Mouse (Mus musculus) embryonic facial prominence, embryonic 15.5 days (tissue): Measurements from ENCODE around the gene Cachd1. TPM values are rescaled to one million over a fixed set of nuclear protein-coding genes. Genes with fewer than 3 reads are reported as not detected.

Source experiments
- ATAC-seq: fragments of 200-750 bp; cut with Nextera tagmentation; 2 replicates; pipeline ENCODE4 v1.8.0; 2017; ENCODE audit warnings: low read depth, moderate TSS enrichment; ENCODE audit not compliant: insufficient number of reproducible peaks, low FRiP score, low TSS enrichment
- H3K27ac ChIP-seq: fragments of 300-500 bp; sonication (generic); replicated peaks from 2 replicates; pipeline ENCODE4 v1.5.1; 2015; ENCODE audit warnings: mild to moderate bottlenecking, inconsistent platforms
- H3K27me3 ChIP-seq: fragments of 300-500 bp; sonication (generic); 2 replicates; pipeline ENCODE4 v1.6.1; 2015; ENCODE audit warnings: inconsistent platforms
- H3K36me3 ChIP-seq: fragments of 300-500 bp; sonication (generic); 2 replicates; pipeline ENCODE4 v1.6.1; 2015; ENCODE audit warnings: mild to moderate bottlenecking, inconsistent platforms
- H3K4me1 ChIP-seq: fragments of 300-500 bp; sonication (generic); 2 replicates; pipeline ENCODE4 v1.6.1; 2015; ENCODE audit warnings: inconsistent platforms
- H3K4me2 ChIP-seq: fragments of 300-500 bp; sonication (generic); replicated peaks from 2 replicates; pipeline ENCODE4 v1.6.1; 2015; ENCODE audit warnings: mild to moderate bottlenecking, inconsistent platforms
- H3K4me3 ChIP-seq: fragments of 300-500 bp; sonication (generic); replicated peaks from 2 replicates; pipeline ENCODE4 v1.5.1; 2015; ENCODE audit warnings: mild to moderate bottlenecking, inconsistent platforms
- H3K9ac ChIP-seq: fragments of 300-500 bp; sonication (generic); 2 replicates; pipeline ENCODE4 v1.6.1; 2015; ENCODE audit warnings: inconsistent platforms
- H3K9me3 ChIP-seq: fragments of 300-500 bp; sonication (generic); replicated peaks from 2 replicates; pipeline ENCODE4 v1.6.1; 2016; ENCODE audit warnings: inconsistent platforms
- WGBS: fragments of 180-500 bp; shearing (Covaris S2); methylation state at CpG from one replicate; pipeline ENCODE4 v1.1.7; 2015; 5-methylcytosine and 5-hydroxymethylcytosine counted together
- polyA plus RNA-seq: library from polyadenylated mRNA; unstranded; fragments of >200 nt; fragmentation: Nextera tagmentation; extraction: Ambion mirVana; gene quantifications from 2 replicates; pipeline ENCODE4 v1.2.1, GENCODE M21; 2015

Gene Cachd1
- polyA plus RNA-seq, 1 experiment from 2014 or later = 34.2 TPM

DNA sequence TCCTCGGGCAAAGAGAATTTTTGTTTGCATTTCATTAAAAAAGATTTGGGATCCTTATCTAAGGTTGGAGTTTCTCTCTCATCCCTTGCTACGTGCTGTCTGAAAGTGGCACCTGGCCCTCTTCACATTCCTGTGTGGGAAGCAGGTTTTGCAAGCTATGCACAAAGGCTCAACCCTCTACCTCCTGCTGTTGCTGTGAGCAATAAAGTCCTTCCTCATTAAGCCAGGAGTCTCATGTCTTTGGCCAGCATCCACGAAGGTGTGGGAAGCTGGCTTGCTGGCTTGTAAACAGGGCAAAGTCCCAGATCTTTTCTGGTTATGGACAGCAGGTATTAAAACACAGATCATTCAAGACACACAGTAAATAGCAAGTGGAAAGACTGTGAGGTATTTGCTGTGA is 7.9 kb upstream of the Cachd1 start:
- whole genome bisulfite sequencing = 47% methylated on average over 3 of the region's 3 CpGs
- Histone ChIP-seq H3K4me2 (no peak overlapping the region), H3K4me3 (no peak overlapping the region), H3K9ac (no peak overlapping the region), H3K27ac (no peak overlapping the region), H3K9me3 (no peaks in the 10 kb centered on the region), H3K36me3 (no peaks in the 10 kb centered on the region), H3K4me1 (no peaks in the 10 kb centered on the region), H3K27me3 (no peaks in the 10 kb centered on the region)
- no peak for ATAC-seq

GRCm38 (mm10) chr4:100776871-100777375 is 448 bp downstream of the Cachd1 start:
- H3K4me2 ChIP-seq = peak overlapping the region; percentile 84
- H3K4me1 ChIP-seq = peaks cover 32% of the 10 kb centered on the region
- ATAC-seq = peak; percentile 52
- H3K27ac ChIP-seq = peak overlapping the region; percentile 95
- under 1% methylated on average over 67 of the region's 68 CpGs for WGBS
- no peaks in the 10 kb centered on the region for H3K27me3 ChIP-seq
- H3K9me3 ChIP-seq = no peaks in the 10 kb centered on the region
- peak overlapping the region; percentile 97 for H3K4me3 ChIP-seq
- peak overlapping the region; percentile 93 for H3K9ac ChIP-seq
- no peaks in the 10 kb centered on the region for H3K36me3 ChIP-seq

DNA sequence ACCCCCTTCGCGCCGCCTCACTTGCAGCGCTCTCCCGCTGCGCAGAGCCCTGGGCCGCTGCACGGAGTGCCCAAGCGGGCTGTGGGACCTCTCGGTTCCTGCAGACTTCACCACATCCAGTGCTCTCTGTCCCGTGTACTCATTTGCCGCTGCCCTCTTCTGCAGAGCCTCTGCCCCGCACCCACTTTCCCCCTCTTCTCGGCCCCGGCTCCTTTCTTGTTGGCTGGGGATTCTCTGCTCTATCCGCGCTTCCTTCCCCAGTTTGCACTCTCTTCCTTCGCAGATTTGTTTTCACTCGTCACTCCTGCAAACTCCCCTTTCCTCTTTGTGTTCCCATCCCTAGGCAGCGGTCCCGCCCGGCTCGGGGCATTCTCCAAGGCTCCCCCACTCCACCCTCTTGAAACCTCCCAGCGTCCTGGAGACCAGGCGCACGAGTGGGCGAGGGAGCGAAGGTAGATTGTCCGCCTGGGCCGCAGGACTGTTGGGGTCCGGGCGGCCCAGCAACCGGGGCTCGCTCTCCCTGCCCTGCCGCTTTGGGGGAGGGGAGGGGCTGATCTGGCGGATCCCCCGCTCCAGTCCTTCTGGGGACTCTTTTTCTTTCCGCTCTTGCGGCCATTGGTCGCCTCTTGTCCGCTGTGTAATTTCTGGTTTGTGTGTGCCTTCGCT is 1.0 kb downstream of the Cachd1 start:
- under 1% methylated on average over 42 of the region's 42 CpGs for WGBS
- peak overlapping the region; percentile 95 for H3K27ac ChIP-seq
- H3K9me3 ChIP-seq = no peaks in the 10 kb centered on the region
- peak; percentile 49 for ATAC-seq
- H3K4me2 ChIP-seq = peak overlapping the region; percentile 84
- peak overlapping the region; percentile 97 for H3K4me3 ChIP-seq
- no peaks in the 10 kb centered on the region for H3K27me3 ChIP-seq
- no peaks in the 10 kb centered on the region for H3K36me3 ChIP-seq
- peak overlapping the region; percentile 93 for H3K9ac ChIP-seq
- peaks cover 36% of the 10 kb centered on the region for H3K4me1 ChIP-seq

DNA sequence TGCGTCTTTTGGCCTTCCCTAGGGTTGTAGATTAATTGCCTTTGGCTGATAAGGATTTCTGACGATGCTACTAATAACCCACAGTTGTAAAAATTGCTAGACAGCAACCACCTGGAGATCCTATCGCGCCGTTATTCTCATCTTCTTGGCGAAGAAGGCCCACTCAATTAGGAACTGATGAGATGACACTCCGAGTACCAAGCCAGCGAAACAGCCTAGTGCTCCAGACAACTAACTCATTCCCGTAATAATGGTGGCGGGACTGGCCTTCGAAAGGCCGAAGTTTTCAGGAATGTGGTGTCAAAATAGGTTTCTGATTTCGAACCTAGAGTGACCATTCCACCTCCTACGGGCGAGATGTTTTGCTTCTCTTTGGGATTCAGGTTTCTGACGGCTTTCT is 1.6 kb downstream of the Cachd1 start:
- Histone ChIP-seq H3K4me3 (peak overlapping the region; percentile 97), H3K9ac (peak overlapping the region; percentile 93), H3K27me3 (no peaks in the 10 kb centered on the region), H3K36me3 (no peaks in the 10 kb centered on the region), H3K27ac (peak overlapping the region; percentile 95; the same call in 1 of the 2 replicates), H3K4me2 (peak overlapping the region; percentile 84), H3K9me3 (no peaks in the 10 kb centered on the region), H3K4me1 (peaks cover 42% of the 10 kb centered on the region)
- ATAC-seq = no peak
- 2% methylated on average over 16 of the region's 16 CpGs for WGBS

DNA sequence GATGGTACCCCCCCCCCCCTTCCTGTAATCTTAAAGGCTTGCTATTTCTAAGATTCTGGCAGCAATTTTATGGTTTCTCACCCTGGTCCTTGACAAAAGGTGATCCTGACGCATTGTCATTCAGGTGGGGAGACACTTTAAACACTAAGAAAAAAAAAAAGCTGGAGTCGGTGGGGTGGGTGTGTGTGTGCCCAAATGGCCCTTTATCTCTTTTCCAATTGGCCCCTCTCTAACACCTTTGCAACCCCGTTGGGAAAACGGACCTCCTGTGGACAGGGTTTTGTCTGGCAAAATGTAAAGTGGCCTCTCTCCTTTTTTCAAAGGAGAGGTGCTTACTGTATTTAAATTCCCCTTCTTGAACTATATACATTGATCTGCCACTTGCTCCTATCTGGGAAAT is 2.5 kb downstream of the Cachd1 start:
- Histone ChIP-seq H3K9ac (no peak overlapping the region), H3K4me2 (peak overlapping the region; percentile 84), H3K9me3 (no peaks in the 10 kb centered on the region), H3K4me3 (peak overlapping the region; percentile 97), H3K27ac (no peak overlapping the region), H3K27me3 (no peaks in the 10 kb centered on the region), H3K4me1 (peaks cover 47% of the 10 kb centered on the region), H3K36me3 (no peaks in the 10 kb centered on the region)
- 25% methylated on average over 4 of the region's 4 CpGs for WGBS
- no peak for ATAC-seq

GRCm38 (mm10) chr4:100779695-100780094 is 3.2 kb downstream of the Cachd1 start:
- Histone ChIP-seq H3K27me3 (no peaks in the 10 kb centered on the region), H3K4me3 (peak overlapping the region; percentile 97), H3K4me1 (peaks cover 49% of the 10 kb centered on the region), H3K9ac (0 out of 2 replicates have a peak overlapping the region, but pooled peaks have one; percentile 21), H3K9me3 (no peaks in the 10 kb centered on the region), H3K27ac (no peak overlapping the region; the same call in 1 of the 2 replicates), H3K4me2 (peak overlapping the region; percentile 84), H3K36me3 (no peaks in the 10 kb centered on the region)
- WGBS = 24% methylated on average over 5 of the region's 5 CpGs
- ATAC-seq = no peak

GRCm38 (mm10) chr4:100780911-100781310 is 4.4 kb downstream of the Cachd1 start:
- Histone ChIP-seq H3K27ac (no peak overlapping the region), H3K9me3 (no peaks in the 10 kb centered on the region), H3K9ac (no peak overlapping the region), H3K4me2 (peak overlapping the region; percentile 21; the same call in 1 of the 2 replicates), H3K4me3 (no peak overlapping the region), H3K27me3 (no peaks in the 10 kb centered on the region), H3K4me1 (peaks cover 48% of the 10 kb centered on the region), H3K36me3 (no peaks in the 10 kb centered on the region)
- WGBS = 55% methylated on average over 6 of the region's 6 CpGs
- no peak for ATAC-seq

GRCm38 (mm10) chr4:100782348-100782747 is 5.9 kb downstream of the Cachd1 start:
- no peak overlapping the region for H3K9ac ChIP-seq
- 20% methylated on average over 8 of the region's 8 CpGs for WGBS
- H3K27ac ChIP-seq = peak overlapping the region; percentile 13
- H3K4me3 ChIP-seq = no peak overlapping the region
- 0 out of 2 replicates have a peak overlapping the region, but pooled peaks have one; percentile 21 for H3K4me2 ChIP-seq
- H3K27me3 ChIP-seq = no peaks in the 10 kb centered on the region
- H3K9me3 ChIP-seq = no peaks in the 10 kb centered on the region
- peaks cover 44% of the 10 kb centered on the region for H3K4me1 ChIP-seq
- no peak for ATAC-seq
- no peaks in the 10 kb centered on the region for H3K36me3 ChIP-seq

DNA sequence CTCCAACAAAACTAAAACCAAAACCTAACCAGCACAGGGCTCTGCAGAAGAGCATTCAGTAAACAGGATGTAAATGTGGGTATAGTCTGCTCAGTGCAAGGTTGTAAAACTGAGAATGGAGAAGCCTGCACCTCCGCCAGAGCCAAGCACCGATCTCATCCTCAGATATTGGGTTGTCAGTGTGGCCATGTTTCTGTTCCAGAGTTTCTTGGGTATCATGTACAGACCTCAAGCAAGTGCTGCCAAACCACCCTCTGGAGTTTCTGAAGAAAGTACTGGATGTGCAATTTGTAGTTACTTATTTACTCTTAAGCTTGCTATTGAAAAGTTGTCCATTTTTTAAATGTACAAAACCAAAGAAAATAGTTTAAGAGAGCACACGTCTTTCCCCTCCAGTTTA is 6.4 kb downstream of the Cachd1 start:
- WGBS = 69% methylated on average over 3 of the region's 3 CpGs
- Histone ChIP-seq H3K4me3 (no peak overlapping the region), H3K9me3 (no peaks in the 10 kb centered on the region), H3K36me3 (no peaks in the 10 kb centered on the region), H3K27me3 (no peaks in the 10 kb centered on the region), H3K4me1 (peaks cover 44% of the 10 kb centered on the region), H3K4me2 (0 out of 2 replicates have a peak overlapping the region, but pooled peaks have one; percentile 21), H3K27ac (peak overlapping the region; percentile 13; the same call in 1 of the 2 replicates), H3K9ac (no peak overlapping the region)
- no peak for ATAC-seq

- WGBS = 68% methylated on average over 3 of the region's 3 CpGs
- H3K27me3 ChIP-seq = no peaks in the 10 kb centered on the region
- H3K4me1 ChIP-seq = peaks cover 21% of the 10 kb centered on the region
- H3K36me3 ChIP-seq = no peaks in the 10 kb centered on the region
- no peak overlapping the region for H3K4me2 ChIP-seq
- H3K9me3 ChIP-seq = no peaks in the 10 kb centered on the region
- H3K9ac ChIP-seq = no peak overlapping the region
- H3K4me3 ChIP-seq = no peak overlapping the region
- no peak overlapping the region for H3K27ac ChIP-seq
- ATAC-seq = no peak
These were observed 10.7 kb downstream of the Cachd1 start for GRCm38 (mm10) chr4:100787201-100787600.

- no peaks in the 10 kb centered on the region for H3K27me3 ChIP-seq
- ATAC-seq = no peak
- peaks cover 20% of the 10 kb centered on the region for H3K4me1 ChIP-seq
- no peaks in the 10 kb centered on the region for H3K9me3 ChIP-seq
- H3K9ac ChIP-seq = no peak overlapping the region
- H3K36me3 ChIP-seq = no peaks in the 10 kb centered on the region
- no peak overlapping the region for H3K27ac ChIP-seq
- 81% methylated on average over 5 of the region's 5 CpGs for WGBS
- no peak overlapping the region for H3K4me2 ChIP-seq
- no peak overlapping the region for H3K4me3 ChIP-seq
These were observed 13.7 kb downstream of the Cachd1 start for GRCm38 (mm10) chr4:100790176-100790575.

DNA sequence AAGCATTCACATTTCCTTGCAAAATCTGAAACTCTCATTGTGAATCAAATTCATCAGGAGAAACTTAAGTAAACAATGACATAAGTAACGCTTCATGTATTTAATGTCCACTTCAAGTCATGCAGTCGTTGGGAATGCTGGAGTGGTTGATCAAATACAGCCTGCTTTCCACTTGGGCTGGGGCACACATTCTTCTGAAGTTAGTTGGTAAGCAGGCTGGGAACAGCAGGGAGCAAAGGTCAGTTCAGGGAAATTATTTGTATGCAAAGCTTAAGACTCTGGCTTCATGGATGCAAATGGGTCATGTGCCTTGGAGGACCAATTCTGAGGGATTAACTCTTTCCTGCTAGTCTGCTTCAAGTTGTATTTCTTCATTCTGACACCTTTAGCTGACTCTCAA is 16.7 kb downstream of the Cachd1 start:
- H3K9me3 ChIP-seq = no peaks in the 10 kb centered on the region
- no peaks in the 10 kb centered on the region for H3K27me3 ChIP-seq
- H3K36me3 ChIP-seq = no peaks in the 10 kb centered on the region
- H3K27ac ChIP-seq = no peak overlapping the region
- H3K9ac ChIP-seq = no peak overlapping the region
- H3K4me2 ChIP-seq = no peak overlapping the region
- WGBS = 17% methylated on average over 2 of the region's 2 CpGs
- H3K4me1 ChIP-seq = peaks cover 31% of the 10 kb centered on the region
- no peak overlapping the region for H3K4me3 ChIP-seq
- ATAC-seq = no peak
